Mouse (Mus musculus) ES-Bruce4 (cell line): ENCODE data around the gene Wdr45. TPM values are rescaled to one million over a fixed set of nuclear protein-coding genes. Genes with fewer than 3 reads are reported as not detected.
"Not testable (repeated sequence)": the region's sequence is repeated elsewhere in the genome, so short reads cannot be mapped to it uniquely, and the experiment has no call there.

ENCODE experiments used
- H3K27ac ChIP-seq: 2 replicates; pipeline ENCODE4 v1.5.1; 2012; ENCODE audit warnings: low read length, inconsistent platforms; ENCODE audit not compliant: insufficient read depth
- H3K27me3 ChIP-seq: 2 replicates; pipeline ENCODE4 v1.6.1; 2012; ENCODE audit warnings: mild to moderate bottlenecking, low read length, inconsistent platforms; ENCODE audit not compliant: control insufficient read depth, poor library complexity, insufficient read depth, severe bottlenecking
- H3K36me3 ChIP-seq: 2 replicates; pipeline ENCODE4 v1.6.1; 2012; ENCODE audit warnings: inconsistent platforms, mild to moderate bottlenecking, low read length, moderate library complexity; ENCODE audit not compliant: control insufficient read depth, poor library complexity, insufficient read depth, severe bottlenecking
- H3K4me1 ChIP-seq: one replicate; pipeline ENCODE4 v1.8.1; 2011; ENCODE audit warnings: low read length; ENCODE audit not compliant: control insufficient read depth, insufficient read depth
- H3K4me3 ChIP-seq: 2 replicates; pipeline ENCODE4 v1.5.1; 2011; ENCODE audit warnings: low read depth, mild to moderate bottlenecking, low read length
- H3K9ac ChIP-seq: 2 replicates; pipeline ENCODE4 v1.6.1; 2012; ENCODE audit warnings: low read depth, mild to moderate bottlenecking, inconsistent platforms; ENCODE audit not compliant: poor library complexity, severe bottlenecking
- H3K9me3 ChIP-seq: replicated peaks from 2 replicates; pipeline ENCODE4 v1.6.1; 2012; ENCODE audit warnings: mild to moderate bottlenecking, low read length, inconsistent platforms; ENCODE audit not compliant: control insufficient read depth, poor library complexity, insufficient read depth, severe bottlenecking
- CTCF ChIP-seq: IDR thresholded peaks from one replicate; pipeline ENCODE4 v1.8.1; 2011; ENCODE audit warnings: low read depth, low read length
- EP300 ChIP-seq: IDR thresholded peaks from 2 replicates; pipeline ENCODE4 v1.6.1; 2011; ENCODE audit warnings: low read depth, low read length; ENCODE audit not compliant: insufficient read depth
- POLR2A ChIP-seq: IDR thresholded peaks from one replicate; pipeline ENCODE4 v1.8.1; 2011; ENCODE audit warnings: low read length; ENCODE audit not compliant: insufficient read depth
- polyA plus RNA-seq: library from polyadenylated mRNA; stranded (reverse); fragments of >200 nt; gene quantifications from 2 replicates; pipeline ENCODE4 v1.2.4, GENCODE M21; 2011; ENCODE audit warnings: low read depth; ENCODE audit not compliant: missing spikeins, insufficient read depth, insufficient read length

Wdr45 gene
- 44.6 and 56.8 TPM in 2 replicates for polyA plus RNA-seq

DNA sequence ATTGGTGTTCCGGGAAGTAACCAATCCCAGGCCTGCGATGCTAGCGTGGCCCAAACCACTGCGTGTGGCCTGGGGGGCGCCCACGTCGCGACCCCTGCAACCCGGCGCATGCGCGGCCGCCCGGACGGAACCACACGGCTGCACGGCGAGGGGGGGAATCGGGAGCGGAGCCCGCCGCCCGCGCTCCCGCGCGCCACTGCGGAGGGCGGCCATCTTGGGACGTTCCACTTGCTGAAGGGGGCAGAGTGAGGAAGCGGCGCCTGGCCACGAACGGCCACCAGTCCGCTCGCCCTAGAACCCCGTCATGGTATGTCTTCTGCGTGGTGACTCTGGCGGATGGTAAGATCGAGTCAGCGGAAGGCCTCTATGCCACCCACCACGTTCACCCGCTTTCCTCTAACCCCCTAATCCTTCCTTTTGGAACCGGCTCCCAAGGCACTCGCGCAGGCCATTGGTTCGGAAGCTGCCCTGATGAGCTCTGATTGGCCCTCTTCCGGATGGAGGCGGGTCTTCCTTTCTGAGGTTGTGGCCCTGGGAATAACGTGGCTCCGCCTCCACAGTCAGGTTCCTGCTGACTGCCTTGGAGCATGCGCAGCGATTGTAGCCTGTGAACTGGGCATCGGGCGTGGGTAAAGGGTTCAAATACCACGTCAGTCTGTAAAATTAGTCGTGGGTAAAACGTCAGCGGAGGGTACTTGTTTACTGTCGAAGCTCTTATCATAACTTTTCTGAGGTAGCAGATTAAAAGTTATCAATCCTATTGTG lies at the start of gene Wdr45:
Gene Wdr45 (plus strand): TSS at position 199 of the 765 bp plus-strand sequence.
- peak within 1 kb of the TSS; percentile 86 for H3K27ac ChIP-seq
- peak; percentile 63 for TF ChIP-seq POLR2A
- H3K27me3 ChIP-seq, H3K36me3 ChIP-seq, H3K9me3 ChIP-seq, H3K4me1 ChIP-seq: not testable (repeated sequence)
- H3K4me3 ChIP-seq = peak within 1 kb of the TSS; percentile 96
- H3K9ac ChIP-seq = peak within 1 kb of the TSS; percentile 95

DNA sequence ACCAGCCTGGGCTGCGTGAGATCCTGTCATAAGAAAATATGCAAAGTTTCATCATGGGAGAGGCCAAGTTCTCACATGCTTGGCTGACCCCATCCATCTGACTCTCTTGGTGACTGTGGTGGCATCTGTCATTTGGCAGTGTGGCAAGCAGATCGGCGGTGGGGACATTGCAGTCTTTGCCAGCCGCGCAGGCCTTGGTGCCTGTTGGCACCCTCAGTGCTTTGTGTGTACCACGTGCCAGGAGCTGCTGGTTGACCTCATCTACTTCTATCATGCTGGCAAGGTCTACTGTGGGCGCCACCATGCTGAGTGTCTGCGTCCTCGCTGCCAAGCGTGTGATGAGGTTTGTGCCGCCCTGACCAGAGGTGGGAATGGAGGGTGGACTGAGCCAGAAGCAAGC lies 49.3 kb upstream of the Wdr45 start:
- no peak overlapping the region for H3K27ac ChIP-seq
- no peaks in the 10 kb centered on the region for H3K9me3 ChIP-seq
- peaks cover 6% of the 10 kb centered on the region; the same call in 1 of the 2 replicates for H3K36me3 ChIP-seq
- no peaks in the 10 kb centered on the region for H3K27me3 ChIP-seq
- H3K4me3 ChIP-seq = no peak overlapping the region
- no peaks in the 10 kb centered on the region for H3K4me1 ChIP-seq
- no peak overlapping the region for H3K9ac ChIP-seq
- TF ChIP-seq POLR2A (no peak), EP300 (no peak), CTCF (no peak)

DNA sequence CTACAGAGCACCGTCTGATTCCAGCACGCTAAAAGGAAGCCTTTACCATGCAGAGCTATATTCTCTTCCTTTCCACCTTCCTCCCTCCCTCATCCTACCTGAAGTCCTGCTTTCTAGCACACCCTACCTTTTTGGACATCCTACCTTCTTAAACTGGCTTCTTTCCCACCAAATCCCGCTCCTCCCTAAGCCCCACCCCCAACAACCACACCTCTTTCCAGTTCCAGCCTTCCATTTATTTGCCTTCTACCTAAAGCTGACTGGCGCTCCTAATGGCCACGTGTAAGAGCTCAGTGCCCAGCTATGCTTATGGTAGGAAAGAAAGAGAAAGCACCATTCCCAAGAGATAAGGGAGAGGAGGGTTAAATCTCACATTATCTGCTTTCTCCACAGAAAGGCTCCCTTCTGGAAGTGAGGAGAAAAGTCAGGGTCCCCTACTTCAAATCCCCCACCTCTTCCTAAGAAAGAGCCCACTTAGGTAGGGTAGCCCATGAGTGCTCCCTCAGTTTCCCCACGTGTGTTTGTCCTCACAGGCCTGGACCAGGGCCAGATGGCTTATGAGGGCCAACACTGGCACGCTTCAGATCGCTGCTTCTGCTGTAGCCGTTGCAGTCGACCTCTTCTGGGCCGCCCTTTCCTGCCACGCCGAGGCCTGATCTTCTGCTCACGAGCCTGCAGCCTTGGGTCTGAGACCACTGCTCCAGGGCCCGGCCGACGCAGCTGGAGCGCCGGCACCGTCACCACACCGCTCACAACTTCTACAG lies 48.2 kb upstream of the Wdr45 start:
- H3K9ac ChIP-seq = no peak overlapping the region
- H3K9me3 ChIP-seq = no peaks in the 10 kb centered on the region
- no peaks in the 10 kb centered on the region for H3K27me3 ChIP-seq
- H3K27ac ChIP-seq = no peak overlapping the region
- TF ChIP-seq CTCF = no peak
- TF ChIP-seq POLR2A = no peak
- TF ChIP-seq EP300 = no peak
- no peak overlapping the region for H3K4me3 ChIP-seq
- H3K36me3 ChIP-seq = peaks cover 6% of the 10 kb centered on the region; the same call in 1 of the 2 replicates
- H3K4me1 ChIP-seq = no peaks in the 10 kb centered on the region

DNA sequence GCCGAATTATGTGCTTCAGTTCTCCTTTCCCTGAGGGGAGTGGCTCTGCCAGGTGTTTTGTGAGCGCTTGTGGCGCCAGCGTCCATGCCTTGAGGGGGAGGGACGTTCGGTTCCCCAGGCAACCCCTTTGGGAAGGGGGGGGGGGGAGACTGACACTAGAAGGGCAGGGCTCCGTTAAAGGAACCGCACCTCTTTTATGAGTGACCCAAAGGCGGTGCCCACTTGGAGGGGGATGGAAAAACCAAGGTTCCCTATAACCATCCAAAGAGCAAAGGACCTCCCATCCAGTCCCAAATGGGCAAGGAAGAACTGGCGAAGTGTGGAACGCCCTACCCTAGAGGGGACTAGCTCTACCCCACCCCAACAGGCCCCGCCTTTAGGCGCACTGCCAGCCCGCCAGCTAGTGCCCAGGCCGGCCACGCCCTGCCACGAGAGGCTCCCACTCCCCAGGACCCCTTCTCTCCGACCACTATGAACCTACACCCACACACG lies 43.7 kb upstream of the Wdr45 start:
- Histone ChIP-seq H3K27me3 (no peaks in the 10 kb centered on the region), H3K4me1 (no peaks in the 10 kb centered on the region), H3K36me3 (peaks cover 6% of the 10 kb centered on the region; the same call in 1 of the 2 replicates), H3K27ac (peak overlapping the region; percentile 81), H3K9me3 (no peaks in the 10 kb centered on the region), H3K4me3 (peak overlapping the region; percentile 91), H3K9ac (peak overlapping the region; percentile 60)
- TF ChIP-seq POLR2A (no peak), EP300 (no peak), CTCF (no peak)

DNA sequence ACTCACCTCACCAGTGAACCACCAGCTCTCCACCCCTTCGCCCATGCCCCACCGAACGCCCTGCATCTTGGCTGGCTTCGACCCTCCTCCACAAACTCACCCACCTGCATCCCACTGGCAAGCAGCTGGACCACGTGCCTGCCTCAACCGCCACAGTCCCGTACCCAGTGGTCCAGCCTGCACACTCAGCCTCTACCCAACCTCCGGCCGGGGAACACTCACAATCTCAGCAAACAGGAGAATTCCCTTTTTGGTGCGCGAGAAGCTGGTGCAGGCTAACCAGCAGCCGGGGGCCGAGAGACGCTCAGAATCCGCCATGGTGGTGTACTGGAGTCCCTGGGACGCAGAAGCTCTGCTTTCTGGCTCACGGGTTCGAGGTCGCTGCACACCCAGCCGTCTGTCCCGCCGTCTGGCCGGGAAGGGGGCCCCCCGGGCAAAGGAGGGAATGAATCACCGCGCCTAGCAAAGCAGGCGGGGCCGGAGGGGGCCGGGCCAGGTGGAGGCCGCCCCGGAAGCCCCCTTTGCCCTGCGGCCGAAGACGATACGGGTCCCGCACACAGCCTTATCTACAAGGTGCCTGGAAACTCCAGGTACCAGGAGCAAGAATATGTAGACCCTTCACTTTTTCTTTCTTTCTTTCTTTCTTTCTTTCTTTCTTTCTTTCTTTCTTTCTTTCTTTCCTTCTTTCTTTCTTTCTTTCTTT lies 43.1 kb upstream of the Wdr45 start, which contains the start of gene Plp2:
Gene Plp2 (minus strand): TSS at position 470 of the 703 bp plus-strand sequence.
- peak within 1 kb of the TSS; percentile 81 for H3K27ac ChIP-seq

More for the DNA sequence above, 43.1 kb upstream of the Wdr45 start, which contains the start of gene Plp2:
- TF ChIP-seq CTCF = no peak
- peaks cover 6% of the 10 kb centered on the region; the same call in 1 of the 2 replicates for H3K36me3 ChIP-seq
- peak within 1 kb of the TSS; percentile 91 for H3K4me3 ChIP-seq
- H3K4me1 ChIP-seq = no peaks in the 10 kb centered on the region
- no peaks in the 10 kb centered on the region for H3K27me3 ChIP-seq
- no peaks in the 10 kb centered on the region for H3K9me3 ChIP-seq
- H3K9ac ChIP-seq = peak within 1 kb of the TSS; percentile 60
